Mouse (Mus musculus) heart, postnatal 10 days (tissue): ENCODE data around the gene Ssmem1. TPM values are rescaled to one million over a fixed set of nuclear protein-coding genes. Genes with fewer than 3 reads are reported as not detected.

ENCODE experiments used
- DNase-seq, 2 experiments: peaks; one replicate each; pipeline ENCODE4 v3.0.0; 2021
- intact Hi-C: fragments of 180-260 bp; cut with DNase I; formaldehyde crosslinking; loops from one replicate; pipeline ENCODE4 v1.15.1; 2025
- total RNA-seq, 2 experiments: library from RNA; stranded (reverse); gene quantifications; 2 replicates each; pipeline ENCODE4 v1.2.3; 2021

Gene Ssmem1
- total RNA-seq, 2 experiments from 2014 or later, result not detected

DNA sequence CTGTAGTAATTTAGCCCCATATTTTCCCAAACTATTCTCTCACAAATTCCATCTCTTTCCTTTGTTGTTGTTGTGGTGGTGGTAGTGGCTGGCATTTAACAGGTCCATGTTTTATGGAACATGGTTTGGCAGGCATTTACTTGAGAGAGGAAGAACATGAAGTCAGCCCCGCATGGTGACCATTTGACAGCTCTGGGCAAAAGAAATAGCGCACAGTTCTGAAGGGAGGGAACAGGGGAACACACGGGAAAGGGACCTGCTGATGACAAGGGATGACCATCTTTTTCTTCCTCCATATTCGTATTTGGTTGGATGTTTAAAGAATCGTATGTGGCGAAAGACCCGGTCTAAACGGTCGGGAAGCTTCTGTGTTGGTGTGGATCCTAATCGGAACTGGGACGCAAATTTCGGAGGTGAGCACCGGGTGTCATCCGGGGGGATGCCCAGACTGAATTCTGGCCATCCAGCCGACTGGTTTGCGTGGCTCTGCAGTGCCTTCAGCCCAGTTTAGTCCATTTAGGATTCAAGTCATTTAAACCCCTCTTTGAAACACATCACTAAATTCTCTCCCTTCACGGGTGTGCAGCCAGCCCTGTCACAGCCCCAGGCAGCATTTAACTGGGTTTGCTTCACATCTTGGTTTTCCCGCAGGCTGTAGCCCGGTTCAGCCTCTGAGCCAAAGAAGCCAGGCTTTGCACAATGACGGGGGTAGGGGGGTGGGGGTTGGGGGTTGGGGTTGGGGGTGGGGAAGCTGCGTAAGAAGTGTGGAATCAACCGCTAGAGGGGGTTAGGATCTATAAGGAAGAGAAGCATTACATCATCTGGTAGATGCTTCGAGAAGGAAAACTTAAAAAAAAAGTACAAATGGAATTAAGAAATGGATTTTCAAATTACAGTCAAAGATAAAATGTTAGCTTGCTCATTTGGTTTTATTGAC lies 42.3 kb downstream of the Ssmem1 start:
- no peak for DNase-seq
- intact Hi-C loops, result loop anchor here (5.0 kb wide), 1 partner anchor 140 kb away; the partner anchor contains the start of gene Cep41

DNA sequence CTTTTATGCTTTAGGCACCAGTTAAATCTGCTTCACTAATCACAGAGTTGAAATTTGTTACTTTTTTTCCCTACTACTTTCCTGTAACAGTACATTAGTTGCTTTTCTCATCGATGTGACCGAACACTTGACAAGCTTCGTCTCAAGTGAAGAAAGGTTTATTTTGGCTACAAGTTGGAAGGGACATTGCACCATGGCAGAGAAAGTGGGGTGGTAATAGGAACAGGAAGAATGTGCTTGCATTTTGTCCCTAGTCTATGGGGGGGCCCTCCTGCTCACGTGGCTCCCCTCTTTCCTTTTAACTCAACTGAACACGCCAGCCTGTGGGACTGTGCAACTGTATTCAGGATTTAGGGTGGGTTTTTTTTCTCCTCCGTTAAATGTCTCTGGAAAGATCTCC lies 43.0 kb downstream of the Ssmem1 start:
- intact Hi-C loops, result loop anchor here (5.0 kb wide), 1 partner anchor 140 kb away; the partner anchor contains the start of gene Cep41
- DNase-seq, result no peak

GRCm38 (mm10) chr6:30553381-30554010 lies 43.8 kb downstream of the Ssmem1 start:
- DNase-seq, result no peak
- intact Hi-C loops, result loop anchor here (5.0 kb wide), 1 partner anchor 139 kb away; the partner anchor contains the start of gene Cep41

DNA sequence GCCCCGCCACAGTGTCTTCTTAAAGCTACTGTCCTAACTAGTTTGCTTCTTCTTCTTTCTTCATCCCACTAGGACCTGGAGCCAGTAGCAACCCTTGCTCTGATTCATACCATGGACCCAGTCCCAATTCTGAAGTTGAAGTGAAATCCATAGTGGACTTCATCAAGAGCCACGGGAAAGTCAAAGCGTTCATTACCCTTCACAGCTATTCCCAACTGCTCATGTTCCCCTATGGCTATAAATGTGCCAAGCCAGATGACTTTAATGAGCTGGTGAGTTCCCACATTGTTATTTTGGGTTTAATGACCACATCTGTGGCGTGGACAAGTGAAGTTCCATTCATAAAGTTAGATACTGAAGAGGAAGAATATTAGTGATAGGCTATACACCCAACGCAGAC lies 44.4 kb downstream of the Ssmem1 start:
- intact Hi-C loops, result loop anchor here (5.0 kb wide), 1 partner anchor 138 kb away; the partner anchor contains the start of gene Cep41
- DNase-seq, result no peak

DNA sequence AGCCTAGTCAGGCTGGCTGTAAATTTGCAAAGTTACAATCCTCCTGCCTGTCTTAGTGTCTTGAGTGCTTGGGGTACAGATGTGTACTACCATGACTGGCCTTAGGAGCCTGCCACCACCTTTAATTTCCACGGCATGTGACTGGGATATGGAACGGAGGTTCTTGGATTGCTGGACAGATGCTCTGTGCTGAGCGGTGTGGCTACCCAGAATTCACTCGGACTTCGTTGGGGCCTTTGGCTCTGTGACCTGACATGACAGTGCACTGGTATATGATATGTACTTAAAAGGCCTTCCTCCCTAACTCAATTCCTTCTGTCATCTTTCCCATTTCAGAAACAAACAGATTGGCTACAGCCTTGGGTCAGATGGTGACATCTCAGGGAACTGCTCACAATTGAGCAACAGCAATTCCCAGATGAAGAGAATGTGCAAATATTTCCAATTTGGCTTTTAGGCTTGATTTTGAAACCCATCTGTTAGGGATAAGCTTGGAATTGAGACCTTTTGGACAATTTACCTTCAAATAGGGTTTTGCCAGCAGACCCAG lies 45.0 kb downstream of the Ssmem1 start:
- intact Hi-C loops, result loop anchor here (5.0 kb wide), 1 partner anchor 138 kb away; the partner anchor contains the start of gene Cep41
- no peak for DNase-seq

GRCm38 (mm10) chr6:30556080-30556479 lies 46.4 kb downstream of the Ssmem1 start:
- peak; percentile 85 to 87 for DNase-seq
- intact Hi-C loops, result no loop called here

DNA sequence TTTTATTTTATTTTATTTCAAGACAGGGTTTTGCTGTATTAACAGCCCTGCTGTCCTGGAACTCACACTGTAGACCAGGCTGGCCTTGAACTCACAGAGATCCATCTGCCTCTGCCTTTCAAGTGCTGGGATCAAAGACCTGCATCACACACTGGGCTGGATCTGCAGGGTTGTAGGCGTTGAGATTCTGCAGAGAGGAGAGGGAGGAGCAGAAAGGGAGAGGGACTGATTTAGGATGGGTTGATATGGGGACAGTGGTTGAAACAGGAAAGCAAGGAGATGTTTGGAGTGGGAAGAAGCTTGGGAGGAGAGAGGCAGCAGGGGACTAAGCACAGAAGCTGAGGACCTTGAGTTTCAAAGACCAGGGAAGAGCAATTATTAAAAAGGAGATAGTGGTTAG lies 50.1 kb downstream of the Ssmem1 start:
- intact Hi-C loops, result no loop called here
- no peak for DNase-seq

DNA sequence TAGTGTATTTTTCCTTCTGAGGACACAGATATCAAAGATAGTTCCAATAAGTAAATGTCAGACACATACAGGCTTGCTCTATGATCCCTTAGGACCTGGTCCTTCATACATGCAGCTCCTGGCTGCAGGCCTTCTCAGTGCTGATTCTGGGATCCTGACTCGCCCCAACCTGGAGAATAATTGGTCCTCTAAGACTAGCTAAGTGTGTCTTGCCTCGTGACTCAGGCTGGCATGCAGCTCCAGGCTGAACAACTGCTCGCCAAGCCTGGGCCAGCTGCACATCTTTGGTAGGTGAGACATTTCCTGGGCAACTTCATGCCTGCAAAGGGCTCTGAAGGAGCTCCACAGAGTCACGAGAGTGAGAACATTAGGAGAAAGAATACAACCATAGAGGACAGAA lies 52.5 kb downstream of the Ssmem1 start:
- DNase-seq, result no peak
- intact Hi-C loops, result no loop called here

DNA sequence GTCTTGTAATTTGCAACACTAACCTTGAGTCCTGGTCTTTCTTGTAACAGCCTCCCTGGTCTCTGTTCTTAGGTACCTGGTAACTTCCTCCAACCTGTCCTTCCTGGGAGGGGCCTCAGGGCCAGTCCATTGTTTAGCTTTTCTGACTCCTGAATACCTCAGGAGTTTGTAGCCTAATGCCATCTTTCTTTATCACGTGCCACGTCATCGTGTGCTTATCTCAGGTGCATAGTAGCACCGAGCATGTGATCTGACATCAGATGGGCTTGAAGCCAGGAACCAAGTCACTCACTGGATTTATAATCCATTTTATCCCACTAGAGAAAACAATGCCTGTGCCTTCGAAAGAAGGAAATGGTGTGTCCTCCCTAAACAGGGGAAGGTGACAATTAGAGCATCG lies 53.9 kb downstream of the Ssmem1 start:
- intact Hi-C loops, result no loop called here
- no peak for DNase-seq

DNA sequence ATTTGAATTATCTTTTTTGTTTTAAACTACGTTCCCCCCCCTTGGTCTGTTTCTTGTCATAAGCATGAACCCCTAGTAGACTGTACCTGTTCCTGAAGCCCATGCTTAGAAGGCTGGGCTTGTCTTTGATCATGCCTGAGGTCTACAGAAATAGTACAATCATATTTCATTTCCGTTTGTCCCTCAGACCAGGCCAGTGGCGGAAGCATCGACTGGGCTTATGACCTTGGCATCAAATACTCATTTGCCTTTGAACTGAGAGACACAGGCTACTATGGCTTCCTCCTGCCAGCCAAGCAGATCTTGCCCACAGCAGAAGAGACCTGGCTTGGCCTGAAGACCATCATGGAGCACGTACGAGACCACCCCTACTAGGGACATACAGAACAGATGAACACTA lies 54.4 kb downstream of the Ssmem1 start:
- no peak for DNase-seq
- intact Hi-C loops, result no loop called here

DNA sequence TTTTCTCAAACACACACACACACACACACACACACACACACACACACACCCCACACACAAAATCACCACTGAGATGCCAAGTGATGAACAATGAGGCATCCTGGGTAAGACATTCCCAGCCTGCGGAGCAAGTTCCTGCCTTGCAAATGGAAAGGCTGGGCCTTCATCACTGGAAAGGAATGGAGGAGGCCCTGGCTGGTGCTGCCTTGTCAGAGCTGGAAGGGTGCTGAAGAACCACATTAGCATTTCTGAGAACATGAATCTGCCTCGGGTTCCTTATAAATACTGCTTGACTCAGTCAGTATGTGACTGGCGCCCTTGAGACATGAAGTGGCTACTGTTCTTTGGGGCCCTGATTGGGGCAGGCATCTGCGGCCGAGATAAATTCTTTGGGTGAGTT lies 58.4 kb downstream of the Ssmem1 start, which contains the start of gene Cpa4:
Cpa4 (plus strand) TSS at position 301 of the 400 bp plus-strand sequence.
- DNase-seq, result no peak
- intact Hi-C loops, result no loop called here

- no peak for DNase-seq
These were observed 59.7 kb downstream of the Ssmem1 start for GRCm38 (mm10) chr6:30569331-30569730.

More at GRCm38 (mm10) chr6:30569331-30569730, 59.7 kb downstream of the Ssmem1 start:
- intact Hi-C loops, result no loop called here

Other genes with a start within 250 kb of the Ssmem1 start
- gene Ube2h, start 205.3 kb upstream of the Ssmem1 start, total RNA-seq, result 10 to 100 TPM; 84.2 to 86.2 TPM
- gene Zc3hc1, start 118.8 kb upstream of the Ssmem1 start, total RNA-seq, result 10 to 100 TPM; 17.2 to 21.9 TPM
- gene Klhdc10, start 108.0 kb upstream of the Ssmem1 start, total RNA-seq, result 10 to 100 TPM; 68.3 to 70.4 TPM
- 10 to 100 TPM; 12.0 to 13.3 TPM for gene Tmem209, start 66 bp upstream of the Ssmem1 start, total RNA-seq
- under 1 TPM; 0.17 to 0.65 TPM for gene Cpa2, start 31.7 kb downstream of the Ssmem1 start, total RNA-seq
- gene Cpa4, start 58.5 kb downstream of the Ssmem1 start, total RNA-seq, result under 1 TPM in 1 of 2 experiments, not detected in 1; 0.10 TPM
- gene Cpa5, start 101.2 kb downstream of the Ssmem1 start, total RNA-seq, result not detected
- gene Cpa1, start 129.4 kb downstream of the Ssmem1 start, total RNA-seq, result 1 to 10 TPM; 3.2 to 3.4 TPM
- 1 to 10 TPM; 2.3 to 4.1 TPM for gene Cep41, start 183.9 kb downstream of the Ssmem1 start, total RNA-seq
- 100 to 1,000 TPM; 192 to 215 TPM for gene Mest, start 213.7 kb downstream of the Ssmem1 start, total RNA-seq